Mouse (Mus musculus): Measurements from ENCODE around the gene Mymk.

The Mymk gene

GRCm38 (mm10) chr2:27078312-27078711 is 6.3 kb upstream of the Mymk start:
- DNase-seq, result no peak

GRCm38 (mm10) chr2:27077655-27078244 is 5.8 kb upstream of the Mymk start:
- DNase-seq, result peak; percentile 41 to 59

GRCm38 (mm10) chr2:27075485-27075884 is 3.5 kb upstream of the Mymk start:
- peak; percentile 61 to 72 for DNase-seq

GRCm38 (mm10) chr2:27074804-27075203 is 2.8 kb upstream of the Mymk start:
- DNase-seq, result peak; percentile 53 to 79

GRCm38 (mm10) chr2:27073407-27073806 is 1.4 kb upstream of the Mymk start:
- no peak for DNase-seq

GRCm38 (mm10) chr2:27071137-27071536 is 842 bp downstream of the Mymk start:
- peak; percentile 76 to 85 for DNase-seq

GRCm38 (mm10) chr2:27070247-27070813 is 1.6 kb downstream of the Mymk start:
- DNase-seq, result no peak

GRCm38 (mm10) chr2:27069646-27070045 is 2.3 kb downstream of the Mymk start:
- no peak for DNase-seq

GRCm38 (mm10) chr2:27067996-27068395 is 4.0 kb downstream of the Mymk start:
- DNase-seq, result no peak

- no peak for DNase-seq
Observed at GRCm38 (mm10) chr2:27067124-27067523, 4.9 kb downstream of the Mymk start.

- no peak for DNase-seq
Observed at GRCm38 (mm10) chr2:27059187-27059586, 12.8 kb downstream of the Mymk start.

GRCm38 (mm10) chr2:27058751-27059150 is 13.2 kb downstream of the Mymk start:
- no peak for DNase-seq

- DNase-seq, result no peak
Observed at GRCm38 (mm10) chr2:27058251-27058650, 13.7 kb downstream of the Mymk start.

- no peak for DNase-seq
Observed at GRCm38 (mm10) chr2:27049408-27049807, 22.6 kb downstream of the Mymk start.

GRCm38 (mm10) chr2:27045979-27046770 is 25.8 kb downstream of the Mymk start:
- DNase-seq, result peak; percentile 72 to 92

- DNase-seq, result no peak
Observed at GRCm38 (mm10) chr2:27044641-27045040, 27.3 kb downstream of the Mymk start.

GRCm38 (mm10) chr2:27044166-27044565 is 27.8 kb downstream of the Mymk start:
- DNase-seq, result no peak

GRCm38 (mm10) chr2:27043461-27043860 is 28.5 kb downstream of the Mymk start:
- DNase-seq, result peak; percentile 87

- DNase-seq, result no peak
Observed at GRCm38 (mm10) chr2:27042131-27042844, 29.7 kb downstream of the Mymk start.

GRCm38 (mm10) chr2:27039286-27039685 is 32.7 kb downstream of the Mymk start:
- peak in 1 of 2 experiments; percentile 39 for DNase-seq

- peak in 1 of 2 experiments; percentile 83 for DNase-seq
Observed at GRCm38 (mm10) chr2:27038596-27038995, 33.4 kb downstream of the Mymk start.

- DNase-seq, result no peak
Observed at GRCm38 (mm10) chr2:27037008-27037407, 35.0 kb downstream of the Mymk start.

- DNase-seq, result no peak
Observed at GRCm38 (mm10) chr2:27036003-27036402, 36.0 kb downstream of the Mymk start.

All from lung, postnatal 4 days (tissue).